Mouse (Mus musculus): ENCODE measurements at regions not wholly inside any gene's neighbourhood (a gene's known extent, or its start where the extent isn't known, plus 50 kb on each side); places are given as distances from the start of the nearest gene placed in this dataset.

DNA sequence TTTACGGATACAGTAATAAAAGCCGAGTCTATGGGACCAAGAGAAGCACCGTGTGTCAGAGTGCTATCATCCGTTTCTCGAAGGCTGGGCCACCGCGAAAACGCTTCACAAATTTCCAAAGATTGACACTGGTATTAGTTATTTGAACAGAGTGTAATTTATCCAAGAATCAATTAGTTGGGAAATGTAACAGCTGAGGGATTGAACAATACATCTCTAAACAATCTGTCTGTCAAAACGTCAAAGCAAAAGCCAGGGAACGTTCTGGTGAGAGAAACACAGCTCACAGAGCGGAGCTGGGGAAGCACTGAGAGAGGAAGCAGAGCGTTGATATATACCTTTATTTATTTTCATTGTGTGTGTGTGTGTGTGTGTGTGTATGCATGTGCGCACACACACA is 498.1 kb upstream of the Fam19a5 start:
- TF ChIP-seq POLR2A (IDR thresholded peaks at IDR 0.05; ENCODE audit: borderline replicate concordance, insufficient read depth, low read length) (no peak), CTCF (IDR thresholded peaks at IDR 0.05; ENCODE audit: borderline replicate concordance, insufficient read depth, low read depth, low read length) (no peak)

Measured in cerebellum, adult 2 months (tissue).